Mouse (Mus musculus) olfactory bulb, adult 2 months (tissue): ENCODE measurements around the gene Tex29.

Experiments used
- CTCF ChIP-seq: fragments of 200-500 bp; IDR thresholded peaks from 2 replicates; pipeline ENCODE4 v1.5.1; 2012; ENCODE audit warnings: low read depth, mild to moderate bottlenecking, low read length, moderate library complexity; ENCODE audit not compliant: insufficient read depth
- POLR2A ChIP-seq: fragments of 200-500 bp; IDR thresholded peaks from 2 replicates; pipeline ENCODE4 v1.6.1; 2012; ENCODE audit warnings: mild to moderate bottlenecking, low read depth, low read length, moderate library complexity; ENCODE audit not compliant: insufficient read depth

GRCm38 (mm10) chr8:11794956-11795355, 45.3 kb upstream of the Tex29 start:
- no peak for TF ChIP-seq POLR2A
- TF ChIP-seq CTCF: no peak
